8 mouse cellular contexts compared by ENCODE assay signal in the genomic region with DNA sequence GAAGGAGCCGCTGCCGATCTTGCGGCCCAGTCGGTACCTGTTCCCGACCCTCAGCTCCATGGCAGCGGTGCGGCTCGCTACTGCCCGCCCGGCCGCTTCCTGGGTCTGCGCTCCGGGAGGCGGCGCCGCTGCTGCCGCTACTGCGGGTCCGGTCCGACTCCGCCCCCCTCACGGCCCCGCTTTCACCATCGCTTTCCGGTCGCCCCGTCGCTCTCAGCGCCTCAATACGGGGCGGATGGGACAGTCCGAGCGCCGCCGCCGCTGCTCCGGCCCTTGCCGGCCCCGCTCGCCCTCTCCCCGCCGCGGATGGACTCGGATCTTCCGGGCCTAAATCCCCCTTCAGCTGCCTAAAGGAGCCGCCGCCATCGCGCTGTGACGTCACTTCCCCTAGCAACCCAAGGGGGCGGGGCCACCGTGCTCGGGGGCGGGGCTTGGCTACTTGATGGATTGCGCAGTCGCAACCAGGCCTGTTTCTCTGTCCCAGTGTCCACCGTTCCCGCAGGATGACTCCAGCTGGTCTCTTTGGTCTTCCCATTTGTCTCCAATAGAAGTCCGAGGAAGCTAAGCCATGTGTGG. TPM values are rescaled to one million over a fixed set of nuclear protein-coding genes. Genes with fewer than 3 reads are reported as not detected.
A peak's percentile ranks its signal among the peaks of the same experiment; 100 is the strongest.
DNase-seq lines count a peak whose midpoint lies in the region; ATAC-seq and TF ChIP-seq lines count a peak whose summit lies in the region.

Csnk1d (minus strand) TSS at position 380 of the 576 bp plus-strand sequence.

- peak within 1 kb of the TSS; percentile 96 for H3K27ac ChIP-seq in embryonic facial prominence, embryonic 14.5 days (replicated peaks; ENCODE audit: low read depth, low read length)
- peak within 1 kb of the TSS; percentile 98 for H3K27ac ChIP-seq in limb, embryonic 14.5 days (replicated peaks; ENCODE audit: low read depth, low read length)
- peak within 1 kb of the TSS; percentile 97 for H3K27ac ChIP-seq in midbrain, postnatal 0 days (ENCODE audit: low read depth, low read length)

- 0 out of 2 replicates have a peak, but pooled peaks have one; percentile 43 for TF ChIP-seq POLR2A in limb, embryonic 14.5 days (IDR thresholded peaks at IDR 0.05; ENCODE audit: borderline replicate concordance, extremely low read depth, insufficient read depth, insufficient read length)

- peak; percentile 24; the same call in 1 of the 2 replicates for TF ChIP-seq CTCF in midbrain, postnatal 0 days (IDR thresholded peaks at IDR 0.05)

- 0% methylated on average over 21 of the region's 59 CpGs for WGBS in embryonic facial prominence, embryonic 14.5 days
- WGBS in limb, embryonic 14.5 days, result 4% methylated on average over 54 of the region's 59 CpGs
- under 1% methylated on average over 57 of the region's 59 CpGs for WGBS in midbrain, postnatal 0 days

- no peaks in the 10 kb centered on the region for H3K9me3 ChIP-seq in embryonic facial prominence, embryonic 14.5 days (ENCODE audit: control insufficient read depth, low read length)
- H3K9me3 ChIP-seq in limb, embryonic 14.5 days (ENCODE audit: control insufficient read depth, low read length), result no peaks in the 10 kb centered on the region
- no peaks in the 10 kb centered on the region for H3K9me3 ChIP-seq in midbrain, postnatal 0 days (ENCODE audit: low read length)

- peak within 1 kb of the TSS; percentile 100 for H3K9ac ChIP-seq in embryonic facial prominence, embryonic 14.5 days (ENCODE audit: low read depth, low read length)
- H3K9ac ChIP-seq in limb, embryonic 14.5 days (ENCODE audit: low read depth, low read length, severe bottlenecking), result peak within 1 kb of the TSS; percentile 100
- peak within 1 kb of the TSS; percentile 100 for H3K9ac ChIP-seq in midbrain, postnatal 0 days (replicated peaks; ENCODE audit: low read length, poor library complexity, severe bottlenecking)

- peak; percentile 89 for ATAC-seq in embryonic facial prominence, embryonic 14.5 days (ENCODE audit: low read depth)
- peak; percentile 94 for ATAC-seq in limb, embryonic 14.5 days (ENCODE audit: low FRiP score, low read depth)
- peak; percentile 90 for ATAC-seq in midbrain, postnatal 0 days (ENCODE audit: low FRiP score)

- peak within 1 kb of the TSS; percentile 100 for H3K4me3 ChIP-seq in embryonic facial prominence, embryonic 14.5 days (ENCODE audit: low read depth, low read length)
- peak within 1 kb of the TSS; percentile 100 for H3K4me3 ChIP-seq in limb, embryonic 14.5 days (replicated peaks; ENCODE audit: low read length)
- H3K4me3 ChIP-seq in midbrain, postnatal 0 days (ENCODE audit: low read depth, low read length), result peak within 1 kb of the TSS; percentile 100

- peaks cover 14% of the 10 kb centered on the region for H3K36me3 ChIP-seq in embryonic facial prominence, embryonic 14.5 days (ENCODE audit: control insufficient read depth, insufficient read depth, low read length)
- peaks cover 10% of the 10 kb centered on the region for H3K36me3 ChIP-seq in limb, embryonic 14.5 days (ENCODE audit: control insufficient read depth, insufficient read depth, low read length)
- no peaks in the 10 kb centered on the region for H3K36me3 ChIP-seq in midbrain, postnatal 0 days (ENCODE audit: insufficient read depth, low read length)

- H3K4me2 ChIP-seq in embryonic facial prominence, embryonic 14.5 days (ENCODE audit: low read depth, low read length), result peak within 1 kb of the TSS; percentile 89
- peak within 1 kb of the TSS; percentile 79 for H3K4me2 ChIP-seq in limb, embryonic 14.5 days (replicated peaks; ENCODE audit: low read depth, low read length, severe bottlenecking)
- H3K4me2 ChIP-seq in midbrain, postnatal 0 days (ENCODE audit: low read depth, low read length, poor library complexity, severe bottlenecking), result peak within 1 kb of the TSS; percentile 65

- H3K27me3 ChIP-seq in embryonic facial prominence, embryonic 14.5 days (replicated peaks; ENCODE audit: control insufficient read depth, insufficient read depth, low read length), result no peaks in the 10 kb centered on the region
- no peaks in the 10 kb centered on the region for H3K27me3 ChIP-seq in limb, embryonic 14.5 days (ENCODE audit: control insufficient read depth, insufficient read depth, low read length)
- H3K27me3 ChIP-seq in midbrain, postnatal 0 days (ENCODE audit: insufficient read depth, low read length), result no peaks in the 10 kb centered on the region

- peak; percentile 96 for DNase-seq in 3T3-L1 (ENCODE audit: low read depth, low spot score)
- peak; percentile 100 for DNase-seq in adrenal gland, postnatal 4 days (ENCODE audit: low spot score in 2 of 2)
- DNase-seq in embryonic facial prominence, embryonic 14.5 days (ENCODE audit: low spot score), result peak; percentile 96
- DNase-seq in heart, adult 8-10 months (ENCODE audit: low spot score), result peak; percentile 99
- peak; percentile 99 for DNase-seq in kidney, adult 9 months
- DNase-seq in limb, embryonic 14.5 days (ENCODE audit: low spot score), result peak; percentile 97
- DNase-seq in midbrain, postnatal 0 days (ENCODE audit: low spot score), result peak; percentile 97
- DNase-seq in spleen, postnatal 14 days (ENCODE audit: low spot score in 2 of 2), result peak; percentile 100

- H3K4me1 ChIP-seq in embryonic facial prominence, embryonic 14.5 days (ENCODE audit: control insufficient read depth, insufficient read depth, low read length), result peaks cover 33% of the 10 kb centered on the region
- peaks cover 23% of the 10 kb centered on the region for H3K4me1 ChIP-seq in limb, embryonic 14.5 days (ENCODE audit: control insufficient read depth, insufficient read depth, low read length)
- peaks cover 24% of the 10 kb centered on the region for H3K4me1 ChIP-seq in midbrain, postnatal 0 days (ENCODE audit: insufficient read depth, low read length)

RNA-seq across cellular contexts. Expression of gene Csnk1d, which starts in this region (rescaled TPM):
- 100 to 1,000 TPM; 165 to 166 TPM for total RNA-seq in adrenal gland, postnatal 4 days (2021)
- 59.6 and 65.2 TPM in 2 replicates for polyA plus RNA-seq in embryonic facial prominence, embryonic 14.5 days (2014; fragmentation: Nextera tagmentation; extraction: Ambion mirVana)
- 10 to 100 TPM; 52.1 to 61.2 (median 56.3) TPM for total RNA-seq in heart, adult 8-10 months (2022)
- 140 and 148 TPM in 2 replicates for polyA plus RNA-seq in limb, embryonic 14.5 days (2012; rRNA removed)
- 65.8 and 74.9 TPM in 2 replicates for polyA plus RNA-seq in limb, embryonic 14.5 days (2014; fragmentation: Nextera tagmentation; extraction: Ambion mirVana)
- 116 and 122 TPM in 2 replicates for total RNA-seq in midbrain, postnatal 0 days (2014; rRNA removed)
- 115 TPM in 2 replicates for polyA plus RNA-seq in midbrain, postnatal 0 days (2015; fragmentation: Nextera tagmentation; extraction: Ambion mirVana)

Comparison
In these comparisons a context has a peak if more than half of its experiments do, and no peak if none do; other contexts are left out.
1. Peak in every context shown above with its lines: DNase-seq, ATAC-seq, H3K4me3 ChIP-seq and H3K27ac ChIP-seq.